Mouse (Mus musculus) gonadal fat pad, adult 2 months (tissue): ENCODE results near the gene Tnfrsf13c. TPM values are rescaled to one million over a fixed set of nuclear protein-coding genes. Genes with fewer than 3 reads are reported as not detected.
"Not testable (repeated sequence)": the region's sequence is repeated elsewhere in the genome, so short reads cannot be mapped to it uniquely, and the experiment has no call there.

Experiments used
- DNase-seq: peaks from one replicate; pipeline ENCODE4 v3.0.0-alpha.2; 2012; ENCODE audit warnings: low read depth
- polyA plus RNA-seq: library from polyadenylated mRNA; depleted of rRNA; stranded (reverse); fragments of >200 nt; gene quantifications from 2 replicates; pipeline ENCODE4 v1.2.3, GENCODE M21; 2012; rRNA removed

Gene Tnfrsf13c
- 0.19 and 0.61 TPM in 2 replicates for polyA plus RNA-seq

- no peak for DNase-seq
Measured at GRCm38 (mm10) chr15:82223657-82224601, at the start of gene Tnfrsf13c. TSS of gene Tnfrsf13c (minus strand) at chr15:82224369.

GRCm38 (mm10) chr15:82272295-82272694, 48.1 kb upstream of the Tnfrsf13c start:
- no peak for DNase-seq

GRCm38 (mm10) chr15:82271201-82271600, 47.0 kb upstream of the Tnfrsf13c start:
- peak; percentile 16 for DNase-seq

GRCm38 (mm10) chr15:82268783-82269182, 44.6 kb upstream of the Tnfrsf13c start:
- DNase-seq, result no peak

GRCm38 (mm10) chr15:82268185-82268584, 44.0 kb upstream of the Tnfrsf13c start:
- no peak for DNase-seq

GRCm38 (mm10) chr15:82266356-82266755, 42.2 kb upstream of the Tnfrsf13c start:
- DNase-seq, result no peak

GRCm38 (mm10) chr15:82259510-82259909, 35.3 kb upstream of the Tnfrsf13c start:
- no peak for DNase-seq

- no peak for DNase-seq
Measured at GRCm38 (mm10) chr15:82255944-82256383, 31.8 kb upstream of the Tnfrsf13c start.

- no peak for DNase-seq
Measured at GRCm38 (mm10) chr15:82255248-82255647, 31.1 kb upstream of the Tnfrsf13c start.

GRCm38 (mm10) chr15:82252097-82252496, 27.9 kb upstream of the Tnfrsf13c start, which contains the start of gene 1500009C09Rik:
TSS of gene 1500009C09Rik (plus strand) at chr15:82252397.
- DNase-seq, result no peak

- no peak for DNase-seq
Measured at GRCm38 (mm10) chr15:82251579-82251978, 27.4 kb upstream of the Tnfrsf13c start.

- no peak for DNase-seq
Measured at GRCm38 (mm10) chr15:82247131-82247776, 23.1 kb upstream of the Tnfrsf13c start.

GRCm38 (mm10) chr15:82244805-82245161, 20.6 kb upstream of the Tnfrsf13c start:
- not testable (repeated sequence) for DNase-seq

GRCm38 (mm10) chr15:82244115-82244804, 20.1 kb upstream of the Tnfrsf13c start, which contains the start of gene Cenpm:
TSS of gene Cenpm (minus strand) at chr15:82244748.
- no peak for DNase-seq

GRCm38 (mm10) chr15:82243742-82244114, 19.6 kb upstream of the Tnfrsf13c start:
- DNase-seq, result no peak

- DNase-seq, result no peak
Measured at GRCm38 (mm10) chr15:82243311-82243710, 19.1 kb upstream of the Tnfrsf13c start.

- DNase-seq, result no peak
Measured at GRCm38 (mm10) chr15:82236565-82236964, 12.4 kb upstream of the Tnfrsf13c start.

GRCm38 (mm10) chr15:82235661-82236060, 11.5 kb upstream of the Tnfrsf13c start:
- no peak for DNase-seq

- DNase-seq, result no peak
Measured at GRCm38 (mm10) chr15:82232651-82233050, 8.5 kb upstream of the Tnfrsf13c start.

- no peak for DNase-seq
Measured at GRCm38 (mm10) chr15:82231591-82232378, 7.6 kb upstream of the Tnfrsf13c start.

GRCm38 (mm10) chr15:82231100-82231499, 6.9 kb upstream of the Tnfrsf13c start:
- no peak for DNase-seq
